Mouse (Mus musculus) heart, postnatal 14 days (tissue): ENCODE measurements at regions not wholly inside any gene's neighbourhood (a gene's known extent, or its start where the extent isn't known, plus 50 kb on each side); places are given as distances from the start of the nearest gene placed in this dataset.

Experiments used
- DNase-seq, 2 experiments: peaks; one replicate each; pipeline ENCODE4 v3.0.0; 2021 to 2022
- intact Hi-C: fragments of 180-260 bp; cut with DNase I; formaldehyde crosslinking; loops from one replicate; pipeline ENCODE4 v1.15.1; 2025

DNA sequence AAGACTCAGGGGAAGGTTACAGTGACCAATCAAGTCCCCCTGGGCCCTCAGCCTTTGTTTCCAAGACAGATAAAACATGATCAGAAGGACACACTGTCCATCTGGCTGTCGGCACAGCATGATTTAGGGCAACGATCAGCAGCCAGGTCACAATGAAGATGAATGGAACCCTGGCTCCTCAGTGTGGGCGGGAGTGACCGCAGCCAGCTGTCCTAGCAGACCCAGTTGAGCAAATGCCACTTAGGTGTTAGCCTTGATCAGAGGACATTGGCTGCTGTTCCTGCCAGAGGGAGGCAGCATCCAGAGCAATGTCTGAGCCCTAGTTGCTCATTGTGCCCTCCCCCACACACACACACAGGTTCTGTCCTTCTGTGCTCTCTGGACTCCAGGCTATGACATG lies 197.3 kb downstream of the Cryba4 start:
- no peak for DNase-seq
- intact Hi-C loops = no loop called here

DNA sequence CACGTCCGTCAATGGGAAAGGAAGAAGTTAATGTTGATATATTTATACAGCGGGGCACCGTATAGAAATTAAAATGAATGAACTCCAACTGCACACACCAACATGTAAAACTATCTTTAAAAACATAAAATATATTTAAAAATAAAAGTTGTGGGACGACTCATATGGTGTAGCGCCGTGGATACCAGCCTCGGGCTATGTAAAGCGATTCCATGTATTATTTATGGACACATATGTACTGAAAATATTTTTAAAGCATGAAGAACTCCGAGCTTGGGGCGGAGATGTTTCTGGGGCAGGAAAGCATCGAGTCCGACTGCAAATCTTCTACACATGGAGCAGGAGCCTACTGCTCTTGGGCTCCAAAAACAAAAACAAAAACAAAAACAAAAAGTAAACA lies 182.4 kb downstream of the Cryba4 start:
- no peak for DNase-seq
- intact Hi-C loops = no loop called here

DNA sequence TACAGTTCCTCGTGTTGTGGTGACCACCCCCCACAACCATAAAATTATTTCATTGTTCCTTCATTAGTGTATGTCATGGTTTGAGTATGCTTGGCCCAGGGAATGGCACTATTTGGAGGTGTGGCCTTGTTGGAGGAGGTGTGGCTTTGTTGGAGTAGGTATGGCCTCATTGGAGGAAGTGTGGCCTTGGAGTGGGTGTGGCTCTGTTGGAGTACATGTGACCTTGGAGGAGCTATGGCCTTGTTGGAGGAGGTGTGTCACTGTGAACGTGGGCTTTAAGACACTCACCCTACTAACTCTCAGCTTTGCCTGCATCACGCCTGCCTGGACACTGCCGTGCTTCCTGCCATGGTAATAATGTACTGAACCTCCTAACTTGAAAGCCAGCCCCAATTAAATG lies 179.9 kb downstream of the Cryba4 start:
- intact Hi-C loops = no loop called here
- no peak for DNase-seq

DNA sequence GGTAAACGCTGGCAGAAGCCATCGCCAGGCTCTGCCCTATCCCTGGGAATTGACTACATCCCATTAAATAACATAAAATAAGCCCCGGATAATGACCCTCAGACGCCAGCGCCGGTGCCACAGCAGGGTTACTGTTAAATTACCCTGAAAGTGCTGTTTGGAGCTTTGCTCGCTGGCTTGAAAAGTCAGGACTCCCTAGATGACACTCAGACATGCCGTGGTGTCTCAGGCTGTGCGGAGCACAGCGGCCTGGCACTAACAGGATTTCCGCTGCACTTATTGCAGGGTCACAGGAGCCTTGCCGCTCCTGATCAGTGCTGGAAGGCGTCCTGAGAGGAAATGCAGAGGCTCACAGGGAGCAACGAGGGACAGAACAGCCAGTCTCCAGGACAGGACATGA lies 175.2 kb downstream of the Cryba4 start:
- DNase-seq = no peak
- intact Hi-C loops = no loop called here

DNA sequence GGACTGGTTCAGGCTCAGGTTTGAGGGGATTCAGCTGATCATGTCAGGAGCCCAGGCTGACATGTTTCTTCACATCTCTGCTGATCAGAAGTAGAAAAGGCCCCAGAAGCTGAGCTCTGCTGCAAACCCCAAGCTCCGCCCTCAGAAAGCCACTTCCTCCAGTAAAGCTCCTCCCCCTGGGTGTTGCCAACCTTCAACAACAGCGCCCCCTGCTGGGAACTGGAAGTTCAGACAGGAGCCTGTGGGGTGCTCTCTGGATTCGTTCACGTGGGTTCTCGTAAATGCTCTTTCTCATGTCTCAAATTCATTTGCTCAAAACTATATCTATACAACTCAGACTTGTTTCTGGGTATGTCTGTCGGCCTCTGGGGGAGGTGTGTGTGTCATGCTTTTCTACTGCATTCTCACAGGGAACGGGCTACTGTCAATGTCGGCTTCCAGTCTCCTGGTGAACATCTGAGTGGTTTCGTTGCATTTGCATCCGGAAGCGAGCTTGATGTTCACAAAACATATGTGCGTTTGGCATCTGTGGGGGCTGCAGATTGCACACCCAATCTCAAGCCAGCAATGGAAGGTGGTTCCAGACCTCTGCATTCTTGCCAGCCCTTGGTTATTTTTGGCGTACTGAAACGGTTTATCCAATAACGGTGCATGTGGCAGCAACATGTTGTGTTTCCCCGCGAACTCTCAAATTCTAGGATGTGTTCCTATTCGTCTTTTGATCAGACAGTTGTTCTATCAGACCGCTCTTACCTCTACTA lies 174.3 kb downstream of the Cryba4 start:
- intact Hi-C loops = no loop called here
- DNase-seq = peak; percentile 13 to 36

DNA sequence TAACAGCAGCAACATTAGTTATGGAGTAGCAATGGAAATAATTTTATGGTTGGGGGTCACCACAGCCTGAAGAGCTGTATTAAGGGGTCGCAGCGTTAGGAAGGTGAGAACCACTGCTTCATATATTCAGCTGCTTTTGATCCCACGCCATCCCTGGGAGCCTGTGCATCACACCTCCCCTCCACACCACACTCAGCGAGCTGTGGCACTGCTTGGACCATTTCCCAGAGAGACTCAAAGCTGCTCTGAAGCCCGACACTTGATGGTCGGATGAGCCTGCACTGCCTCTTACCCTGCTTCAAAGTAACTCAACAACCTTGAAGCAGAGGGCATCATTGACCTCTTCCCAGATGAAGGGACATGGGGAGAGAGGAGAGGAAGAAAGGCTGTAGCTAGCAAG lies 171.3 kb downstream of the Cryba4 start:
- no peak for DNase-seq
- intact Hi-C loops = no loop called here

DNA sequence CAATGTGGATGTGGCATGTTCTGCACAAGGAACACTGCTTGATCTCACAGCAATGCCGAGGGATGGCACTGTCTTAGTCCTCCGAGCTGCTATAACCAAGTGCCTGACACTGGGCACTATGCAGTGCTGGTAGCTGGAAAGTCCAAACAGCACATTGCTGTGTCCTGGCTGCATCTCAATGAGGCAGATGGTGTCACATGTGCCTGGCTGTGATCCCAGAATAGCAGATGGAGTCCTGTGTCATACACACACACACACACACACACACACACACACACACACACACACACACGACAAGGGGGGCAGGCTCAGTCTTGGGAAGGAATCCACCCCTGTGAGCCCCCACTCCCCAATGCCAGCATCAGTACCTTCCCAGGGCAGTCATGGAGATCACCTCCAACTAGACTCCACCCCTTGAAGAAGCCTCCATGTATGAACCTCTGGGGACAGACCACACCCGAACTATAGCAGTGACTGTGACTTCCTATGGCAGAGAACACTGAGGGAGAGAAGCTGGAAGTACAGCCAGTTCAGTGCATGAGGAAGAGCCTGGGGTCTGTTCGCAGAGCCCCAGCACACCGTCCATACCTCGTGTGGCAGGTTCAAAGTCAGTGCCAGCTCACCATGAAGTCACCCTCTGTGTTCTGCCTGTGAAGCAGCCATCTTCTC lies 160.3 kb downstream of the Cryba4 start:
- intact Hi-C loops = no loop called here
- DNase-seq = peak; percentile 51 to 70

DNA sequence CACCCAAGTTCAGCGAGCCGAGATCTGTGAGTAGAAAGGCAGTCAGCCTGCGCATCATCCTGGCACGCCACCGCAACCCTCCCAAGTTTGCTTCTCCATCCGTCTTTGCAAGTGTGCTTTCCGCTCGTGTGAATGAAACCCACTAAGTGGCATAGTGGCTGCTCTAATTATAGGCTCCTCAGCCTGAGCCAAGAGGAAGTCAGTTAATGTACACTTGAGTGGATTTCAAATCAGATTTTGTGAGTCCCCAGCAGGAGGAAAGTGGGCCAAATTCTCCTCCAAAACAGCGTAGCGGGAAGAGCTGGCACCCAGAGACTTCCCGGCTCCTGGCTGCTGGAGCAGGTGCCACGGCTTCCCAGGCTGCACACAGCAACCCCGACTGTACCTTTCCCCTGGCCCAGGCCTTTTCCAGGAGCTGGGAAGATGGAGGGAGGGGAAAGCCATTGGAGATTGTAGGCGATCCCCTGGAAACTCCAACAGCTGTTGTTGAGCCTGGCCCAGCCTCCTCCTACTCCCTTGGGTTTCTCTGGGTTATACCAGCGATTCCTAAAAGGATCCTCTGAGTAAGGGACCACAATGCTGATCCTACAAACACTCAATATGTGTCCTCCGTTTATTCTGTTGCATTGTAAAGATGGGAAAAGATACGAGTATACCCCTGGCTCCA lies 158.3 kb downstream of the Cryba4 start:
- intact Hi-C loops = no loop called here
- DNase-seq = peak in 1 of 2 experiments; percentile 5

DNA sequence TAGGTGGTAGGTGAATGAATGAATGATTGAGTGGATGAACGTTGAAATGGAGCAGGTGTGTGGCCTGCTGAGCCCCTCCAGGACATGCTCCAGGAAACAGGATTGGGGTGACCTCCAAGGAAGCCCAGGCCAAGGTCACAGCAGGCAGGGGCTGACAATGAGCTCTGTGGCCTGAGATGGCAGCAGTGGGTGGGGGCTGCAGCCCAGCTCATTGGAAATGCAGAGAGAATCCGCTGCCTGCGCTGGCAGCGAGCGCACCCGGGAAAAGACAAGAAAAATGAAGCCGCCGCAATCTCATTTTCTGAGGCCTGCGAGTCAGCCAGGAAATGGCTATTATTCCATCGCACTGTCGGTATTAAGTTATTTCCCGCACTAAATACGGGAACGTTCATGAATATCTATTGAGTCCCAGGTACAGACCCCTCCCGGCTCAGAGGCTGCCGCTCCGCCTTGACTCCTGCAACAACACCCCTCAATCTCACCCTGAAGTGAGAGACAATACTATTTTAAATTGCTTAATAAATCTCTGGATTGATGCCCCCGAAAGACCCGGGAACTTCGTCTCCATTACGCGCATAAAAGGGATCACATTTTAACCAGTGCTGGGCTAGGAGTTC lies 153.7 kb downstream of the Cryba4 start:
- intact Hi-C loops = no loop called here
- no peak for DNase-seq

DNA sequence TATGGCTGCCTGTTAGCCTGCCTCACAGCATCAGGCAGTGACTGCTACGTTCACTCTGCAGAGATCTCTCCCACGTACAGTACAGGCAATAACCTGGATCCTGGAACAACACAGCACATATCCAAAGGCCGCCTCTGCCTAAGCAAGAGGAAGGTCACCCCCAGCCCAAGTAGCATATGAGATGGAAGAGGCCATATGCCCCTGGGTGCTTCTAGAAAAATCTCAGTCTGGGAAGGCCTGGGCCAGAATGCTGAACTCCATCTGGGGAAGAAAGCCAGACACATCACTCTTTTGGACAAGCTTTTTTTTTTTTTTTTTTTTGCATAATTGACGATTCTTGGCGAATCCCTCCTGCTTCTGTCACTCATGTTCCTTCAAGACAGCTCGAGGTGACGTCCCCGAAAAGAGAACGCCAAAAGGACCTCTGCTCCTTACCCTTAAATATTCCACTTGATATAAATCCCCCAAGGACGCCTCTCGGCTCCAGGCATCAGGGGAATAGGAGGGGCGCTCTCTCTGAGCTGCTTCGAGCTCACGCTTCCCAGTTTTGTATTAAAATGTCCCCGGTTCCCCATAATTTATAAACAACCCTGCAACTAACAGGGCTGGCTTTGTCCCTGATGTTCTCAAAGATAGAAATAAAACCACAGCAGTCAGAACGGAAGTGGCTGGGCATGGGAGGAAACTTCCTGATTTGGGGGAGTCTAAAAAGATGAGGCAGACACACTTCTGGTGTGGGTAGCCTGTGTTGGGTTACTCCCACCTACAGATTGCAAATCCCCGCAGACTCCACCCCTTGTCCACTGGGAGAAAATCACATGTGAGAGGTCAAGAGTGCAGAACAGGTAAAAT lies 150.4 kb downstream of the Cryba4 start:
- DNase-seq = no peak
- intact Hi-C loops = no loop called here

DNA sequence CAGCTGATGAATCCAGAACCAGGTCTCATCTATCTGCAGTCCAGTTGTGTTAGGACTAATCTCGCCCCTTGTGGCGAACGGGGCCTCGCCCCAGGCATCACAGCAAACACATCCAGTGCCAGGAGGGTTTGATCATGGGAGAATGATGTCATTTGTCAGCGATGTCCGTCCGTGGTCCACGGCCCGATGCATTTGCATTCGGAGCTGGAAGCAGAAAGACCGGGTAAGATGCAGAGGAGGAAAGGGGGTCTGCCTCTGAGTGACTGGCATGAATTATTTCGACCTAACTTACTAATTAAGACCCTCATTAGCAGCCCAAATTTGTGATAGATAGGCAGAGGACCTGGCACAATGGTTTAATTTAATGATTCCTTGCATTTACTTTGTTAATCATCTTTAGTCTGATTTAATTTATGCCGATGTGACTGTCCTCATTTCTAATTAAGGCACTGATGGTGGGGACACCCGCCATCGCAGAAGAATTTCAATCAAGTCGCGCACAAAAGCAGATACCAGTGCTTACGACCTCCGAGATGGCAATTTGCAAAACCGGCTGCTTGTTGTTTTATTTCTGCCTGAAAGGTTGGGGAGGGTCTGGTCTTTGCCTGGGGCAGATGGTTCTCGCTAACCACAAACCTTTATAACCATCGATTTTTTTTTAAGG lies 141.9 kb downstream of the Cryba4 start:
- peak in 1 of 2 experiments; percentile 18 for DNase-seq

DNA sequence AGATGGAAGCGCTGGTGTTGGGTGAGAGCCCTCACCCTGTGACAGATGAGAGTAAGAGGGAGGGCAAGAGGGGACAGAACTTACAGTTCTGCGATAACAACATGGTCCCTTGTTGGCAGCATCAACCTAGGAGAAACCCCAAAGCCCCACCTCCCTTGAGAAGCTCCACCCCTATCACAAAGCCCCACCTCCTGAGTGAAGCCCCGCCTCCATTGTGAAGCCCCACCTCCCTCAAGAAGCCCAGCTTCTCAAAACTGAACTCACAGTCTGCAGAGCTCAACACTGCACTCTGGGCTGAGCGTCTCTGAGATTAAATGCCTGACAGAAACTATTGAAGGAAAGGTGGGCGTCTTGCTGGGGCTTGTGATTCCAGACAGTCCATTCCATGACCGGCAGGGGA lies 131.6 kb downstream of the Cryba4 start:
- no peak for DNase-seq
- intact Hi-C loops = no loop called here

More for the DNA sequence above, 141.9 kb downstream of the Cryba4 start:
- intact Hi-C loops = no loop called here

DNA sequence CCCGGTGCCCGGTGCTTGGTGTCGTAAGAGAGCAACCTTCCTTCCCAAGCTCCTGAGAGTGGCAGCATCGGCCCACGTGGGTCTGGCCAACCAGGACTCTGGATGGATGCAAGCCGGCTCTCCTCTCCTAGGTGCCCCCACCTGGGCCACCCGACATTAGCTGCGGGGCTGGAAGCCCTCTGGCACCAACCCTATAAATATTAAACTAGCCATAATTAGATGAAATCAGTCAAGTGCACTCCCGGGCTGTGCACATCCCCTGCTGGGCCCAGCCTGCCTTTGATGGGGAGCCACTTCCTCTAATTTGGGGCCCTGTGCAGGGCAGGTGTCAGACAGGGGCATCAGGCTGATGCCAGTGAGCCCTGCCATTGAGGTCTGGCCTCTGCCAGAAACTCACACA lies 130.8 kb downstream of the Cryba4 start:
- intact Hi-C loops = no loop called here
- DNase-seq = no peak

DNA sequence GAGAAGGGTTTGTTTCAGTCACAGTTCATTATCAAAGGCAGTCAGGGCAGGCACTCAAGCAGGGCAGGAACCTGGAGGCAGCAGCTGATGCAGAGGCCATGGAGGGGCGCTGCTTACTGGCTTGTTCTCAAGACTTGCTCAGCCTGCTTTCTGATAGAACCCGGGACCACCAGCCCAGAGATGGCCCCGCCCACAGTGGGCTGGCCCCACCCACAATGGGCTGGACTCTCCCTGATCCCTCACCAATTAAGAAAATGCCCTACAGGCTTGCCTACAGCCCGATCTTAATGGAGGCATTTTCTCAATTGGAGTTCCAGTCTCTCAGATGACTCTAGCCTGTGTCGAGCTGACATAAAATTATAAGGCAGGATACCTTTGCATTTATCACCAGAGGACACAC lies 129.7 kb downstream of the Cryba4 start:
- intact Hi-C loops = no loop called here
- no peak for DNase-seq

DNA sequence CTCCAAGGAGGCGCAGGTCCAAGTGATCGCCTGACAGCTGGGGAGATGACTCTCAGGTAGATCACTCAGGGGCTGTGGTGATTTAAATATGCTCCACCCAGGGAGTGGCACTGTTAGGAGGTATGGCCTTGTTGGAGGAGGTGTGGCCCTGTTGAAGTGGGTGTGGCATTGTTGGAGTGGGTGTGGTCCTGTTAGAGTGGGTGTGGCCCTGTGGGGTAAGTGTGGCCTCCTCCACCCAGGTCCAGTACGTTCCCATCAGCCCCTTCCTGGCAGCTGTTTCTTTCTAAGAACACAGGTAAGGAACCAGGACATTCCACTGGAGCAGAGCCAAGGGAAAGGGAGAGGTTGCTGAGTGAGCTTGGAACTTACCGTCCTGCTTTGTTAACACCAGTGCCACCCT lies 125.1 kb downstream of the Cryba4 start:
- intact Hi-C loops = no loop called here
- no peak for DNase-seq

DNA sequence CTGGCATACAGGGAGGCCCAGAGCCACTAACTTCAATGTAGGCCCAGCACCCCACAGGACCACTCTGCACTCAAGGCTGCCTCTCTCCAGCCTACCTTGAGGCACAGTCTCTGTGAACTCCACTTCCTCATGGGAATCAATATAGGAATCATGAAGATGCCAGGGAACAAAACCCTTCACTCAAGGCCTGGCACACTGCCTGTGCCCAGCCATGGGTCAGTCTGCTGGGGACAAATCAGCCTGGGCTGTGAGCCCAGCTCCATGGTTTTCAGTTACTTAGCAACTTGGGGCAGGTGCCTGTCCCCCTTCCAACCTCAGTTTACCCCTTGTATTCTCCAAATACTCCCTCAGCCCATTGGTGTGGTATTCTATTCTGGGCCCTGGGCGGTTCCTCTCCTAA lies 119.6 kb downstream of the Cryba4 start:
- DNase-seq = peak; percentile 14 to 25
- intact Hi-C loops = no loop called here

DNA sequence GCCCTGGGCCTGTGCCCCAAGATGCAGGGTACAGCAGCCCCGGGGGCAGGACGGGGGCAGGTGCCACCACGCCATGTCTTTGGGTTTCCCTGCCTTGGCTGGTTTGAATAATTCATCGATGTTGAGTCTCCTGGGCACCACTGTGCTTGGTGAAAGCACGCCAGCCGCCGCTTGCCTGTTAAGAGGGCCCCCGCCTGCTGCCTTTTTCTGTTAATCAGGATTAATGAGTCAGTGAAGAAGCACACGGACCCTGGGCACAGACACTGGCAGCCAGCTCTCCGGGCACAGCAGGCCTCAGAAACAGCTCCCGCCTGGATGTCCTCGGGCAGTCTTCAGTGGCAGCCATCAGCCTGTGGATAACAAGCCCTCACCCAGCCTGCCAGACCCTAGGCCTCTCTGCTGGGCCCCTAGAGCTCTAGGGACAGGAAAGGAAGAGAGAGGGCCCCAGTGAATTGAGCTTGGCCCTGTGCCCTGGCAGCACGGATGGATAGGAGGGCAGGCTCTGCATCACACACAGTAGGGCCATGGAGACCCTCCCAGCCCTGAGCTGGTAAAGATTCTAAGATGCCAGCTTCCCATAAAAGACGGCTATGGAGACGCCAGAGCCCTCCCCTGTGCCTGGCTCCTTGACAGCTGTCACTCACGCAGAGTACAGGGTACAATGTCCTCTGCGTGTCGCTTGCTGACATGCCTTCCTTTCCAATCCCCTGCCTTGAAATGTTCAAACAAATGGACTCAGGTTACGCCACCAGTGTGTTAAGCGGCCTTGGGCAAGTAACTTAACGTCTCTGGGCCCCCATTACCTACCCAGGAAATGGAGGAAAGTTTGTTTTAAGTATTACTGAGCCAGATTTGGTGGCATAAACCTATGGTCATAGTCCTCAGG lies 118.4 kb downstream of the Cryba4 start:
- intact Hi-C loops = no loop called here
- no peak for DNase-seq

DNA sequence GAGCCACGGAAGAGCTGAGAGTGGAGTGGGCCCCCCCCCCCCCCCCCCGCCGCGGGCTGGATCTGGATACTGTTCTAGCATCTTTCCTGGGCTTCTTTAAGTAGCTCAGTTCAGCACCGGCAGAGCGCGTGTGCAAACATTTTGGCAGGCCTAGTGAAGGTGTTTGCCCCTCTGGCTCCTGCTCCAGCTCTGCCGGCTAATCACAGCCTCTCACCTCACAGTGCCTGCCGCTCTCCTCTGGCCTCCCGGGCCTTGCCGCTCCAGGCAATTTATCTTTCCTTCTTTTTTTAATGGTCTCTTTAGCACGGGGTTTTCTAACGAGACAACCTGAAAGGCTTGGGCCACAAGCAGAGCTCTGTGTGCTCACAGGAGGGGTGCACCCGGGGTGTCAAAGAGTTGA lies 115.7 kb downstream of the Cryba4 start:
- intact Hi-C loops = no loop called here

DNA sequence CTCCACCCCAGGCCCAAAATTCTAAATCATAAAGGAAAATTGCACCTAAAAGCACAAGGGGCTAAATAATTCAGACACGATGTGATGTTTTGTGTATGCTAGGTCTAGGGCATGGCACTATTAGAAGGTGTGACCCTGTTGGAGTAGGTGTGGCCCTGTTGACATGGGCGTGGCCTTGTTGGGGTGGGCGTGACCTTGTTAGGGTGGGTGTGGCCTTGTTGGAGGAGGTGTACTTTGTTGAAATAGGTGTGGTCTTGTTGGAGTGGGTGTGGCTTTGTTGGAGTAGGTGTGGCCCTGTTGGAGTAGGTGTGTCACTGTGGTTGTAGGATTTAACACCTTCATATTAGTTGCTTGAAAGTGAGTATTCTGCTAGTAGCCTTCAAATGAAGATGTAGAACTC lies 114.1 kb downstream of the Cryba4 start:
- DNase-seq = no peak
- intact Hi-C loops = no loop called here

More for the DNA sequence above, 115.7 kb downstream of the Cryba4 start:
- no peak for DNase-seq
